Mouse (Mus musculus): ENCODE results near the gene Ifnar1.
"Not testable (repeated sequence)": the region's sequence is repeated elsewhere in the genome, so short reads cannot be mapped to it uniquely, and the experiment has no call there.

The Ifnar1 gene

DNA sequence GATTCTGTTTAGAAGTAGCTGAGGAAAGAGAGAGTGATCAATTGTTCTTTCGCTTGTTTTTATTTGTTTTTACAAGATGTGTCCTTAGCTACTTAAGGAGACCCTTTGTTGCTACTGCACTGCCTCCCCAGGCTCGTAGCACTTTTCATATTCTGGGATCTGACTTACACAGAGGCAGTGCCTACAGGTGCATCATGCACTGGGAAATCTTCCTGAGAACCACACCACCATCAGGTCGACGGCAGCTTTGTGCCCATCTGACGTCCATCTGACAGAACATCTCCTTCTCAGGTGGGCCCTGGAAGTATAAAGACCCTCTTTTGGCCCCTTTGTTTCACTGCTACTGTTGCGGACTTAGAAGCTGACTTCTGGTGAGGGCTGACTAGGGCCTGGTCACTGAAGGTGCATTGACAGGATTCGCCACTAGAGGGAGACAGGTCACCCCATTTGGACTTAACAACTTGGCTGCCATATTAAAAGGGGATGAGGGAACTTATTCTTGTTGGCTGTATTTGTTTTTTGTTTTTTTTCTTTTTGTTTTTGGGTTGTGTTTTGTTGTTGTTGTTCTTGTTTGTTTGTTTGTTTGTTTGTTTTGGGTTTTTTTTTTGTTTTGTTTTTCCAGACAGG, 27.2 kb downstream of the Ifnar1 start:
- DNase-seq, result peak; percentile 86

DNA sequence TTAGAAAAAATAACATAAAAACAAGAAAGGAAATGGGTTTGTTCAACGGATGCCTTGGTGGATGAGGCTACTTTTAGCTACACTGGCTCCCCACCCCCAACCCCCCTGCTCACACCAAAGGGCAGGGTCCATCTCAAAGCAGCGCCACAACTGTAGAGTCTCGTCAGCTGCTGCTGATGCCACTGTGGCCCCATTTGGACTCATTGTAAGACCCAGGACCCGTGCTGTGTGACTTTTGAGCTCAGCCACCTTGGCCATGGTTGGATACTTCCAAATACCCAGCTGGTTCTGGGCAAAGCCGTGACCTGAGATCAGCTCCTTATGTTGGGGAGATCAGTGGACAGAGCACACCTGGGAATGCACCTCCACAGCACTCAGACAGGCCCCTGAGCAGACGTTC, 28.1 kb downstream of the Ifnar1 start:
- no peak for DNase-seq

DNA sequence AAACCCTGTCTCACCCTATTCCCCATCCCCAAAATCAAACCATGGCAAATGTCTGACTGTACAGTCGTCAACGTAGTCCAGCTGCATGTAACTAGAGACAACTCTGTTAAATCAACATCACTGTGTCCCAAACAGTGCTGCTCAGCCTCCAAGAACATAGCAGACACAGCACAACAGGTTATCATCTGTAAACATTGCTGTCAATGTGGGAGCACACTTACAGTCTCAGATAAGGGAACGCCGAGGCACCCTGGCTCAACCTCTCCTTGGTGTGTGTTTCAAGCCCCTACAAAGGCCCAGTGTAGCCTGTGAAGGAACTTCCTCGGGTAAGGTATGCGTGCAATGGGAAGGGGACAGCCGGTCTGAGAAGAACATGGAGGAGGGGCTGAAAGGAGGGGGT, 32.0 kb downstream of the Ifnar1 start:
- DNase-seq, result no peak

DNA sequence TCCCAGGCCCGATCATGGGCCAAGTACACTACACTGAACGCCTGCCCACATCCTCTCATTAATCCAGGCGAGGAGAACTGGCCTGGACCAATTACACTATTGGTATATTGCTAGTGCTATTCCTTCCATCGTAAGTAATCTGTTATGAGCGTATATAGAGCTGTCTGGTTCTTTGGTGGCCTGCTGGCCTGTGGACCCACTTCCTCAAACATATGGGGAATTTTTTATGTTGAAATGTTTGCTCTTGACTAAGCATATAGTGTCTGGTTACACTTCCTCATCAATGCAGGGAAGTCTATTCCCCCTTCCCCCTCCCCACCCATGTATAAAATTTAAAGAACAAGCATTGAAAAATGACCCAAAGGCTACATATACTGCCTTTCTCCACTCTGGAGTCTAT, 37.0 kb downstream of the Ifnar1 start:
- no peak for DNase-seq

DNA sequence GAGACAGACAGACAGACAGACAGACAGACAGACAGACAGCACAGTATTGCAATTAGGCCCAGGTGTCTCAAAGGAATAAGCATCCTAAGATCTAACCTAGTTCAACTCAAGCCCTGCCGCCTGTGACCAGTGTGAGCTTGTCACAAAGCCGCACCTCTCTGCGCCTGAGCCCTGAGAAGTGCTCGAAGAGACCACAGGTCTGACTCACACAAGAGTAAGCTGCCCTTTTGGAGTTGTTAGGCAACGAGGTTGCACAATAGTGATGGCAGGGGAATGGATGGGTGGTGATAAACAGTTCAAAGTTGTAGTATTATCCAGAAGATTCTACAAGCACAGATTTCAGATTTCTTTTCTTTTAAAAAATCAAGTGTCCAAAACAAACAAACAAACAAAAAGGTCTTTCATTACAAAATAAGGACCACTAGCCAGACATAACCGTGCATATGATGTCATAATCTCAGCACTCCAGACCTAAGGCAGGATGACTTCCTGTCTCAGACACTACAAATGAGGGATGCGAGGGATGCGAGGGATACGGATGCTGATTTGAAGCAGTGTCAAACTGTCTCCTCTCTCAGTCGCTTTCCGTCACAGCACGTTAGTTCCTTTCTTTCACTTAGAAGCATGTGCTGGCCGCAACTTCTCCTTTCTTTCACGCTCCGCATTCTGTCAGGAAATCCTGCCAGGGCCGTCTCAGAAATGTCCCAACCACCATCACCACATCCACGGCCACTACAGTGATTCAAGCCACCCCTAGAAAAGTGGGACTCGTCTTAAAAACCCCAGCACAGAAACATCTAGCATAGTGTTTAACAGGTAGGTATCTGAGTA, 37.7 kb downstream of the Ifnar1 start:
- no peak for DNase-seq

DNA sequence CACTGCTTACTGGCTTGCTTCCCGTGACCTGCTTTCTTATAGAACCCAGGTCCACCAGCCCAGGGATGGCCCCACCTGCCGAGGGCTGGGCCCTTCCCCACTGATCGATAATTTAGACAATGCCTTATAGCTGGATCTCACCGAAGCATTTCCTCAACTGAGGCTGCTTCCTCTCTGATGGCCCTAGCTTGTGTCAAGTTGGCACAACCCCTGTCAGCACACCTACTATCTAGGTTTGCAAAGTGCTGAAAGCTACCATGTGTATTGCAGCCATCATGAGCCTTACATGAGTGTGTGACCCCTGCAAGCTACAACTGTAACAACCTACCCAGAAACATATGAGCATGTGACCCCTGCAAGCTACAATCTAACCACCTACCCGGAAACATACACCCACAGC, 39.2 kb downstream of the Ifnar1 start:
- DNase-seq, result no peak

DNA sequence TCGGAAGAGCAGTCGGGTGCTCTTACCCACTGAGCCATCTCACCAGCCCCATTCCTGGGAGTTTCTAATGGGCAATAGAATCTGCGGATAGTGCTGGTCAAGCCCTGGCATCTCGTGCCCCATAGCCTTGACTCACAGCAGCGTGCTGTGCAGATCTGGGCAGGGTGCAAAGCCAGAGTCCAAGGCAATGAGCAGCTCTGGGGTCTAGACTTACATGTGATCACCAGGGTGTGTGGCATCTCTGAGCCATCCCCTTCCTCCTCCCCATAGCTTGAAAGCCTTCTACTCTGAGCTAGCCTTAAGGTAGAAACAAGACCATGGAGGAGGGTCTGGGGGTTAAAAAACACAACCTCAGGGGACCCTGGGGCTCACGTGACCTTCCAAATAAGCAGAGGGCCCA, 41.2 kb downstream of the Ifnar1 start:
- no peak for DNase-seq

DNA sequence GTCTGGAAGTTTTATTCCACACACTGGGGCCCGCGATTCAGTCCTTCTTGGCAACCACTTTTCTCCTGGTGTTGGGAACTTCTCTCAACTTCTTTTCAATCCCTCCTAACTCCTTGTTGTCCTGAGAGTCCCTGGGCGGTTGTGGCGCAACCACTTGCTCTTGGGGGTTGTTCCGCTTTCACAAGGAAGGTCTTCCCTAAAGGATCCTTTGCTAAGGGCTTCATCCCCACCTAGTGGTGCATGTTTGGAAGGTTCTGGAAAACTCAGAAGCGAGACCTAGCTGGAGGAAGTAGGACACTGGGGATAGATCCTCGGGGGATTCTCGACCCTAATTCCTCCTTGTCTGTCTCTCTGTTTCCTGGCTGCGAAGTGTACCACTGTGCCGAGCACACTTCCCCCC, 42.0 kb downstream of the Ifnar1 start:
- peak; percentile 44 for DNase-seq

DNA sequence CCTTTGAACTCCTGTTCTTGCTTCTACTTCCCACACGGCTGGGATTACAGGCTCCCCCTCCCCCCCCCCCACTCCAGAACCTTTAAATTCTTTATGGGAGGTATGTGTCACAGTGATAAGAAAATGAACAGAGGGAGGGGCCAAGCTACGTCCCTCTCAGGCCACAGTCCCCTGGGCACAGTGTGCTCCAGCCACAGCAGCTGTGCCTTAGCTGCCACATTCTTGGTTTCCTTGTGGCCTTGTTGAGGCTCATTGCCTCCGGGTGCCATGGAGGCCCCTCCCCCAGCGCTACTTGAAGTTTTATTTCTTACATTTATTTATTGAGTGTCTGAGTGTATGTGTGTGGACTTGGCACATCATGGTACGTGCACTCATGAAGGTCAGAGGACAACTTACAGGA, 42.5 kb downstream of the Ifnar1 start:
- DNase-seq, result no peak

DNA sequence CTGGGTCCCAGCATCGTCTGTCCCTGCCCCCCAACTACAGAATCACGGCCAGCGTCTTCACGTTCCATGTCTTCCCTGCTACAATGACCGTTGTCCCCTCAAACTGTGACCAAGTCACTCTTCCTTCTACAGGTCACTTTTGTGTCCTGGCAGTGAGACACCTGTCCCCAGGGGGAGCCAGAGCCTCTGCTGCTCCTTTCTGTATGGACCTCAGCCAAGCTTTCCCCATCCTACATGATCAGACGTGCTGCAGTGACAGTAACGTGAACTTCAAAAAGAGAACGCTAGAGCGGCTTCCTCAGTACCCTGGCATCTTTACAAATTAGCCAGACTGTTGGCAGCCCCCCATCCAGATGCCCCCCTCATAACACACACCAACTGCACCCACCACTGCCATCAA, 43.5 kb downstream of the Ifnar1 start:
- no peak for DNase-seq

DNA sequence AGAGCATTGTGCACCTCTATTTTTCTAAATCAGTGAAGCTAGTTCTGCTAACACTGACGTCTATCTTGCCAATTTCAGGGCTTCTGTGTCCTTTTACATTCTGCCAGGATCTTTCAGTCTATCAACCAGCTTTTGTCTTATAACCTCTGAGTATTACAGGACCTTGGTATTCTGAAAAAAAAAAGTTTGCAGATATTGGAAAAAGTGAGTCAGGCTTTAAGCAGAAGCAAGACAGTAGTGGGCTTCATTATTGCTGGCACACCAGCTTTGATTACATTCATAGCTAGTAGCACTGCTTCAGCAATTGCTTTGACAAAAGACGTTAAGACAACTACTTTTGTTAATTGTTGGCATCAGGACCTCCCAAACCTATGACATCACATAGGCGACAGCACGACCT, 45.8 kb downstream of the Ifnar1 start:
- DNase-seq, result not testable (repeated sequence)

DNA sequence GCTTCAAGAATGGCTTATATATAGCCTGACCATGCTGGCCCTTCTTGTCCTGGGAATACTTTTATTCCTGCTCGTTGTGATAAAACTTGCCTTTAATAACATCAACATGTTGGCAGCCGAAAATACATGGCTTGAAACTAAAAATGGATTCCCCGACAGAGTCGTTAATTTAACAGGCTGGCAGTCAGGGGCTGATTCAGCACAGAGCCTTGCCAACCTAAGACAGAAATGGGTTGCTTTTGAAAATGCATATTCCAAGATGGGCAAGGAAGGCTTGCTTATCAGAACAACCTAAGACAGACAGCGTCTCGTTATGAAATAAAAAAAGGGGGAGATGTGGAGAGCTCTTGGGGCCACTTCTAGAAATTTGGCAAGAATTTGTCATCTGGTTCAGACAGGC, 46.8 kb downstream of the Ifnar1 start:
- no peak for DNase-seq

DNA sequence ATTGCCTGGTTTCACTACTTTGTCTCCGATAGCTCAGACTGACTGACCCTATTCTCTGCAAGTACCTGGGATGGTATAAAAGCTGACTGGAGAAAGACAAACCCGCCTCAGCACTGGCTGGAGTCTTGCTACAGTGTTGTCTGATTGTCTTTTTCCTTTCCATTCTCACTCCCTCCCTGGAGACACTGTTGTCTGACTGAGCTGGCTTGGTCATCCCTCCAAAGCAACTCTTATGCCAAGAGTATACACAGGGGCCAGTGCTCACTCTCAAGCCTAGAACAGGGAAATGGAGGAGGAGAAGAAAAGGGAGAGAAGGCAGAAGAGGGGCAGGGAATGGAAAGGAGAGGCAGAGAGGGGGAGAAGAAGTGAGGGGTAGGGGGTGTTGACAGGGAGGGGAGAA, 47.4 kb downstream of the Ifnar1 start:
- DNase-seq, result no peak

DNA sequence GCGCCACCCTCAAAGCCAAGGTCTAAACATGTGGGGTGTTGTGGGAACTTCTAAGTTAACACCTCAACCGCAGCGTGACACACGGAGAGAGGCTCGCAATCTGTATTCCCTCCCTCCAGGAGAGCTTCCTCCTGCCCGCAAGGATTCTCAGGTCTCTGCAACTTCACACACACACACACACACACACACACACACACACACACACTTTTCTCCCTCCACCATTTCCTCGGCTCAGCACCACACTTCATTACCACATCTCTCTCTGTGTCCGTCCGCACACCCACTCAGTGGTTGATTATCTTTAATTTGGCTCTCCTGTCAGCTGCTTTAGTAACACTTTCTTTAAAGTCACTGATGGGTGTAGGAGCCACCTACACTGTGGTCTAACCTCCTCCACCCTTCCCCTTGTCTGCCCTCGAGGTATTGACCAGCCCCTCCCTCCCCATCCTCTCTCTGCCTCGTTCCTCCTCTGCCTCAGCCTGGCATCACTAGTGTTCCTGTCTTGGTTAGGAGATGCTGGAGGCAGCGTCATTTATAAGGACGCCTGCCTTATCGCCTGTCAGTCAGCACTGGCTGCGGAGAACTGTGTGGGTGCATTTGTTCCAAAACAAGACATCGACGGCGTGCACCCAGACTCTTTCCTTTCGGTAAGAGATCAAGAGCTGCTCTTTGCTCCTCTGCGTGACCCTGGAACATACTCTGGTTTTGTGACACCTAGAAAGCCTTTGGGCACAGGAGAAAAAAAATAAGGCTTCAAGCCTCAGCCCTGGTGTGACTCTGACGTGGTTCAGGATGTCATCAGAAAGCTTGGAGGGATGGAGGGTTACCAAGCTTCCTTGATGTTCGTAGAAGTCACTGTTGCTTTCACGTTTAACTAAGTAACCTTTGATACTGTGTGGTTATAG, 48.3 kb downstream of the Ifnar1 start:
- no peak for DNase-seq

DNA sequence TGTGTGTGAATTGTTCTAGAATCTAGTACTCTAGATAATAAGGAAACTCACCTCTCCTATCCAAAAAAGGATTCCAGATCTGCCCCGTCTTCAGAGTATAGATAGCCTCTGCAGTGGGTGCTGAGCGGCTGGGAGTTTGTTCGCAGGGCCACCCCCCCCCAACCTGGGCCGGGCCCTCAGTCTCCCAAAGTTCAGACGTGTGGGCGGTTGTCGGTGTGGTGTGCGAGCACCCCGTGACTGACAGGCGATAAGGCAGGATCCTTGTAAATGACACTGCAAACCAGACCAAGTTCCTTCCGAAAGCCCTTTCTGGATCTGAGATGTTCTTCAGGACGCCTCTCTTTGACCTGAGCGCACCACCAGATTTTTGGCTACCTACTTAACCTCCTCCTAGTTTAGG, 49.4 kb downstream of the Ifnar1 start:
- DNase-seq, result peak; percentile 34

DNA sequence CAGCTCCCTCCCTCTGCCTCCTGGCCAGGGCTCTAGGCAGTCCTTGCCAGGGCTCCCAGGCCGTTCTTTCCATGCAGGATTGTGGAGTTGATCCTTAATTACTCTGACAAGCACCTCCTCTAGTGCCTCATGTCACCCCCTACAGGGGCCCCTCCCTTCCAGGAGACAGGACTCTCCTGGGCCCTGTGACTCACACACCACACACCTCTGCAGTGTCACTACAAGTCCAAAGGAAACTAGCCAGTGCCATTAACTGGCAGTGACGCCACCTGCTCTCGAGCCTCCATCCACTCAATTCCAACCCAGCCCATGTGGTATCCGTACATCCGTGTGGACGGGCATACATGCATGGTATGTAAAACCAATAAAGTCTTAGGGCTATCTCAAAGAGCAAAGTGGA, 49.9 kb downstream of the Ifnar1 start:
- no peak for DNase-seq

DNA sequence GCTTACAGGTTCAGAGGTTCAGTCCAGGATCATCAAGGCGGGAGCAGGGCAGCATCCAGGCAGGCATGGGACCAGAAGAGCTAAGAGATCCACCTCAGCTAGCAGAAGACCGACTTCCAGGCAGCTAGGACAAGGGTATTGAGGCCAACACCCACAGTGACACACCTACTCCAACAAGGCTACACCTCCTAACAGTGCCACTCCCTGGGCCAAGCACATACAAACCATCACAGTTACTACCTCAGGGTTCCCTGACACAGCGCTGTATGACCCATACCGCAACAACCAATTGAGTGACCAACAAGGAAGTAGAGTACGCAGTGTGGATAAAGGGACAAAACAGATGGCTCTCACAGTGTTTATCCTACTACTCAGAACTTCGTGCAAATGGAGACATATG, 51.3 kb downstream of the Ifnar1 start:
- DNase-seq, result no peak

DNA sequence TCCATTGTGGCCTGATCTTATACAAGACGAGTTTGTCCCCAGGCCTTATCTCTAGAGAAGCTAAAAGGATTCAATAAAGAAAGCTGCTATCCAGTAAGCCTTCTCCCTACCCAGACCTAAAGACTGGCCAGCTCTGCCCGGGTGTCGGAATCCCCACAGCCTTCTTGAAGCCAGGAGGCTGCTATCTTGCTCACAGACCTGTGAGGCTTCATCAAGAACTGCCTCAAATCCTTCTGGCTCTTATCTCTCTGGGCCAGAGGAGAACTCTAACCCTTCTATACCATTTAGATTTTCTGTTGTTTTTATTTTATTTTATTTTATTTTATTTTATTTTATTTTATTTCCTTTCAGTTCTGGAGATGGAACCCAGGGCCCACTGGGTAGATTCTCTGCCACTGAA, 52.0 kb downstream of the Ifnar1 start:
- DNase-seq, result no peak

DNA sequence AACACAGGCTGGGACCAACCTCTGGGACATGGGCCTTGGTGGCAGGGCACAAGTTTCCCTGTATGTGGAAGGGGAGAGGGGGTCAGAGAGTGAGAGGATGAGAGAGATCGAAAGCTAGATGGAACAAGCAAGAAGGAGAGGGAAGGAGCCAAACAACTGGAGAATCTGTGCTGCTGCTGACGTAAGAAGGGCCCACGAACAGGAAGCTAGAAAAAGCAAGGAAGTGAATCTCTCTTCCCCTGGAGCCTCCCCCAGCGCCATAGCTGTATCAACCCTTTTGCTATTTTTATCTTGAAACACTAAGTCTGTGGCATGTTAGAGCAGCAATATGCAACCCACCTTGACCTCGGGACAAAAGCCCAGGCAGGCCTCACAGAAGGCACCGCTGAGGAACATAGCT, 53.0 kb downstream of the Ifnar1 start:
- no peak for DNase-seq

DNA sequence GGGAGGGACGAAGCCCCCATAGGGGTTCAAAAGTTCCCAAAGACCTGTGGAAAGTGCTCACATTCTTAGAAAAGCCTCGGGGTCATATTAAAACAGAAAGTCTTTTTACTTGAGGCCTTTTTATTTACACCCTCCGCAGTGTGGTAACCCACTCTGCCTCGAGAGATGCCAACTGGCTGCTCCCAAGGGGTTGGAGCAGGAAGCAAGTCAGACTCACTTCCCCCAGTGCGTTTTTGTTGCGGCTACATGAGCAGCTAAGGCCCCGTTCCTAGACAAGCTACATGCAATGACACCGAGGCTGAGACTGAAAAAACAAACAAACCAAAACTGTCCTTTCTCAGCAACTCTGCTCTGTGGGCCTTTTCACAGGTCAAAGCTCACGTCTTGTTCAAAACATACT, 53.5 kb downstream of the Ifnar1 start:
- no peak for DNase-seq

DNA sequence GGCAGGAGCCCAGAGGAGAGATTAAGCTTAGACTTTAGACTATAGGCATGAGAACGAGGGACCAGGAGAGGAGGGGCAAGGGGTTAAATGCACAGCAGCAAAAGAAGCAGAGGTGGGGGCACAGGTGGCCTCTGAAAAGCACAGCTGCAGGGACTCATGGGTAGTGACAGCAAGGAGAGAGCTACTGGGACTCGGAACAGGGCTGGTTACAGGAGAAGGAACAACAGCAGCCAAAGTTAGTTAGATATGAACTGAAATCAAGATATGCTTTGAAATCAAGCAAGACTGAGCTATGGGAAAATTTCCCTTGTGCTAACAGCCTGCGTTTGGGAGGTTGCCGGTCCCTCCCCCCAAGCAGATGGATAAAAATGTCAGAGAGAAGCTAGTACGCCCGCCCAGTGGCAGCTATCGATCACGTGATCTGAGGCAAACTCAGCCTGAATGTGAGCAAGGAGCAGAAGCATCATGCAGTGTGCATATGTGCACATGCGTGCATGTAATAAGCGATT, 56.6 kb downstream of the Ifnar1 start:
- DNase-seq, result peak; percentile 66

DNA sequence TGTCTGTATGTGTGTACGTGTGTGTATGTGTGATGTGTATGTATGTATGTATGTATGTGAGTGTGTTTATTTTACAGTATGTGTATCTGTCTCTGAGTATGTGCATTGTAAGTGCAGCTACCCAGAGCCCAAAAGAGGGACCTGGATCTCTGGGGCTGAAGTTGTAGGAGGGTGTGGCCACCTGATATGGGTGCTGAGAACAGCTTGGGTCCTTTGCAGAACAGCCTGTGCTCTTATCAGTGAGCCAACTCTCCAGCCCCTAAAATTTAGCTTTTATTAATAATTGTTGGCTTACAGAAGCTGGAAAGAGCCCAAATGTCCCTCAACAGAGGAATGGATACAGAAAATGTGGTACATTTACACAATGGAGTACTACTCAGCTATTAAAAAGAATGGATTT, 58.6 kb downstream of the Ifnar1 start:
- DNase-seq, result no peak

DNA sequence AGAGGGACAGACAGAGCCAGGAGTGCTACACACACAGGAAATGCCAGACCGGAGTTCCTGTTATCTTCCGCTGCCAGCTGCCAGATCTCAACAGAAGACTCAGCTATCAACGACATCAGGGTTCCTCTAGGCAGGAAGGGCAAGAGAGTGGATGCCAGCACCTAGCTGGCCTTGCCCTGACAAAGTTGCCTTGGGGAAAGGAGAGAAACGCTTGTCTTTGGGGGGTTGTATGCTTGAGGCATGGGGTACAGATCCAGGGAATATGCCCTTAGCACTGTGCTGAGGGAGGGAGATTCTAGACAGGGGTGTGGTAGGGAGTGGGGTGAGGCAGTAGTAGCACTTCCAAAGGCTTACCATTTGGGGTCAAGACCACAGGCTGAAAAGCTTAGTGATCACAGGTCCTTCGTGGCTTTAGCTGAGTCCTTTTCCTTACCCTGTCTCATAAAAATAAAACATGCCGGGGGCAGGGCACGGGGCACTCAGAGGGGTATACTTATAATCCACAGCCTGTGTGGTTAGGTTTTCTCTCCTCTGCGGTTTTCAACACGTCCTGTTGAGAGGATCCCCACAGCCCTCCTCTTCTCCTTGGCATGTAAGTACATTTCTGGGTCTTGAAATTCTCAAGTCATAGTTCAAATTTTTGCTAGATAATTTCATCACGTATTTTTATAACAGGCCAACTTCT, 60.7 kb downstream of the Ifnar1 start:
- DNase-seq, result no peak

Measured in retina, postnatal 1 day (tissue).